Mouse (Mus musculus) E14TG2a.4 (cell line): ENCODE results near the gene Rph3al.
A peak's percentile ranks its signal among the peaks of the same experiment; 100 is the strongest.

Source experiments
- H3K27me3 ChIP-seq: 2 replicates; pipeline ENCODE4 v1.6.1; 2014; ENCODE audit warnings: low read length, control low read depth; ENCODE audit not compliant: insufficient read depth
- H3K36me3 ChIP-seq: 2 replicates; pipeline ENCODE4 v1.6.1; 2014; ENCODE audit warnings: low read length, control low read depth; ENCODE audit not compliant: insufficient read depth
- H3K4me1 ChIP-seq: replicated peaks from 2 replicates; pipeline ENCODE4 v1.6.1; 2014; ENCODE audit warnings: low read depth, low read length, control low read depth
- H3K4me3 ChIP-seq: replicated peaks from 2 replicates; pipeline ENCODE4 v1.5.1; 2014; ENCODE audit warnings: mild to moderate bottlenecking, low read length
- H3K9me3 ChIP-seq: 2 replicates; pipeline ENCODE4 v1.6.1; 2014; ENCODE audit warnings: low read length, control low read depth
- CTCF ChIP-seq: conservative IDR thresholded peaks from 2 replicates; pipeline ENCODE4 v1.5.1; 2014; ENCODE audit warnings: low read length
- NANOG ChIP-seq: IDR thresholded peaks from 2 replicates; pipeline ENCODE4 v1.6.1; 2014; ENCODE audit warnings: borderline replicate concordance, low read length, mixed read lengths
- POU5F1 ChIP-seq: IDR thresholded peaks from 2 replicates; pipeline ENCODE4 v1.6.1; 2014; ENCODE audit warnings: low read length, borderline replicate concordance

Rph3al gene

DNA sequence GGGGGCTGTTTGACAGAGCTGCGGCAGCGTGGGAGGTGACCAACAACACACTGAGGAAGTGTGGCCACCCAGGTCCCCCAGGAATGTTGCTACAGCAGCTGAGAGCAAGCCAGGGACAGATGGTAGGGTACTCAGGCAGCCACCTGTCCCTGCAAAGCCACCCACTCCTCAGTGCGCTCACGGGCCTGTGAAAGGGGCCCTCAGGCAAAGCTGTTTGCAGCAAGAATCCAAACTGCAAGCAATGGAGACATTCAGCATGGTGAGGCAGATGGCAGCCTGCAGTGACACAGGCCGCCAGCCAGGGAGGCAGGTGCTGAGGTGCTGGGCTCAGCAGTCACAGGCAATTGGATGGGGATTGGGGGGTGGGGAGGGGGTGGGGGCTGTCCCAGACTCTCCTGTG is 68.3 kb downstream of the Rph3al start:
- Histone ChIP-seq H3K9me3 (no peaks in the 10 kb centered on the region), H3K4me3 (no peak overlapping the region), H3K4me1 (peaks cover 18% of the 10 kb centered on the region), H3K36me3 (no peaks in the 10 kb centered on the region), H3K27me3 (peaks cover 28% of the 10 kb centered on the region; the same call in 1 of the 2 replicates)
- no peak for TF ChIP-seq NANOG
- no peak for TF ChIP-seq CTCF

DNA sequence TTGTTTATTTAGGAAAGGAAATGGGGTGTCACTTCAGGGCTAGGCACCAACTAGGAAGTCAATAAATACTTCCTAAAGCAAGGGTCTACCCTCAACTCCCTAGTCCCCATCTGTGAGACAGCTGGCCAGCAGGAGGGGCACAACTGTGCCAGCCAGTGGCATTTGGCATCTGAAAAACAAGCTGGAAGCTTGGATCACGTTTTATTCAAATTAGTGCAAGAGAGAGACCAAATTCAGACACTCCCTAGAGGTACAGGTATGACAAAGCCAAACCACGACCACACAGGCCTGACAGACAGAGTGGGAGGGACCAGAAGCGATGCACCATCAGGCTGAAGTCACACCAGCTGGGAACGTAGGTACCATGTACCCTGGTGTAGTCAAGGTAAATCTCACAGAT is 71.4 kb downstream of the Rph3al start:
- Histone ChIP-seq H3K9me3 (no peaks in the 10 kb centered on the region), H3K27me3 (peaks cover 24% of the 10 kb centered on the region; the same call in 1 of the 2 replicates), H3K4me1 (peaks cover 30% of the 10 kb centered on the region), H3K4me3 (no peak overlapping the region), H3K36me3 (no peaks in the 10 kb centered on the region)
- no peak for TF ChIP-seq POU5F1
- no peak for TF ChIP-seq CTCF
- TF ChIP-seq NANOG, result no peak

DNA sequence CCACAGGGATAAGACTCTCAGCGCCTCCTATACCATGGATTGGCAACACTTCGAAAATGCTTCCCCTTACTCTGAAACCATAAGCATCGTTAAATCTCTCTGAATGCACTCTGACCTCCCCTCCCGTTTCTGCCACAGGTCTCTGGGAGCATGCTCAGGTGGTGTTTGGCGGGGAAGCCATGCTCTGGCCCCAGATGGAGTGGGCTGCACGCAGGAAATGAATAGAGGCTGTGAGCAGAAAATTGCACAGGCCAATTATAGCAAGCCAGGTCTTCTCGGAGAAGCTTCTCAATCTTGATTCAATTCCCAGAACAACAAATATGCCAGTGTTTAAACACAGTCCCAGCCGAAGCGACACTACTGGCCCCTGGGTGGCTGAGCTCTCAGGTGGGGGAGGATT is 72.4 kb downstream of the Rph3al start:
- peaks cover 36% of the 10 kb centered on the region for H3K4me1 ChIP-seq
- H3K36me3 ChIP-seq, result no peaks in the 10 kb centered on the region
- no peak for TF ChIP-seq POU5F1
- no peak for TF ChIP-seq NANOG
- no peak for TF ChIP-seq CTCF
- no peaks in the 10 kb centered on the region for H3K9me3 ChIP-seq
- peak overlapping the region; percentile 27; the same call in 1 of the 2 replicates for H3K4me3 ChIP-seq
- peaks cover 21% of the 10 kb centered on the region; the same call in 1 of the 2 replicates for H3K27me3 ChIP-seq

DNA sequence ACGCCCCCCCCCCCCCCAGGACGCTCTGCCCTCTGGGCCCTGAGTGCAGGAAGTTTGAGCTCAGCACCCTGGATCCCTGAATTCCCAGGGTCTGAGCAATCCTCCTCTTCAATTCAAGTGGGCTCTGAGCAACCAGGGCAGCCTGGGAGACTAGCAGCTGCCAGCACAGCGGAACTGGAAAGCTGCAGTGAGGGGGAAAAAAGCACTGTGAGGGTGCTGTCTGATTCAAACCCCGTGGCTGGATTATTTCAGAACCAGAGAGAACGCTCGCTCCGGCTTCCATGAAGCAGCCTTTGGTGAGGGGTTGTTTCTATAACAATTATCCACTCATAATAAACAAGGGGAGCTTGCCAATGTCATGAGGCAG is 73.0 kb downstream of the Rph3al start:
- H3K4me1 ChIP-seq, result peaks cover 34% of the 10 kb centered on the region
- no peaks in the 10 kb centered on the region for H3K36me3 ChIP-seq
- H3K4me3 ChIP-seq, result no peak overlapping the region
- peaks cover 20% of the 10 kb centered on the region; the same call in 1 of the 2 replicates for H3K27me3 ChIP-seq
- TF ChIP-seq NANOG (no peak), POU5F1 (no peak), CTCF (no peak)
- H3K9me3 ChIP-seq, result no peaks in the 10 kb centered on the region

DNA sequence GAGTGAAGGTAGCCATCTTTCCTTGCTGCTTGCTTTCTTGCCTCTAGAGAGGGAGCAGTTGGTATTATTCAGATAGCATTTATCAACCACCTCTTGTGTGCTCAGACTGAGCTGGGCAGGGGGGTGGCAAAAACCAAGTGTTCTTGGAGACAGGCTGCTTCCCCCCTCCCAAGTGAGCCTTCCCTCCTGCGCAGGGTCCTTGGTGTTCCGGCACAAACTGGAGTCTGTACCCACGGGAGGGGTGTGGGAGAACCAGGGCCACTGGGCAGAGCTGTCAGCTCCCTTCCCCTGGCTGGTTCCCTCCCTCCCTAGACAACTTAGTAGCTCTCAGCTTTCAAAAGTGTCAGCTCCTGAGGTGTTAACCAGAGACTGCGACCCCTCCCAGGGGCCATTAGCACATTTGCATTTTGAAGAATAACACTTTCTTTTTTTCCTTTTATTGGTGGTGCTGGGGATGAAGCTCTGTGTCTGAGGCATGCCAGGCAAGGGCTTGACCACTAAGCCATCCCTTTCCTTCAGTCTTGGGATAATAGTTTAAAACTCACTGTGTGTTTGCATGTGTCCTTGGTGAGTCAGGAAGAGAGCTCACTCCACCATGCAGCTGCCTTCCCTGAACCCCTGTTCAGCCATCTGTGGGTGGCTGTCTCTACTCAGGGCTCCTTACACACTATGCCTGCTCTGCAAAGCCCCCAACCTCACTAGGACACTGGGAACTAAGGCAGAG is 73.5 kb downstream of the Rph3al start:
- H3K36me3 ChIP-seq, result no peaks in the 10 kb centered on the region
- H3K4me1 ChIP-seq, result peaks cover 30% of the 10 kb centered on the region
- TF ChIP-seq POU5F1, result no peak
- no peak for TF ChIP-seq CTCF
- no peak for TF ChIP-seq NANOG
- H3K4me3 ChIP-seq, result no peak overlapping the region; the same call in 1 of the 2 replicates
- H3K9me3 ChIP-seq, result no peaks in the 10 kb centered on the region
- peaks cover 18% of the 10 kb centered on the region; the same call in 1 of the 2 replicates for H3K27me3 ChIP-seq

DNA sequence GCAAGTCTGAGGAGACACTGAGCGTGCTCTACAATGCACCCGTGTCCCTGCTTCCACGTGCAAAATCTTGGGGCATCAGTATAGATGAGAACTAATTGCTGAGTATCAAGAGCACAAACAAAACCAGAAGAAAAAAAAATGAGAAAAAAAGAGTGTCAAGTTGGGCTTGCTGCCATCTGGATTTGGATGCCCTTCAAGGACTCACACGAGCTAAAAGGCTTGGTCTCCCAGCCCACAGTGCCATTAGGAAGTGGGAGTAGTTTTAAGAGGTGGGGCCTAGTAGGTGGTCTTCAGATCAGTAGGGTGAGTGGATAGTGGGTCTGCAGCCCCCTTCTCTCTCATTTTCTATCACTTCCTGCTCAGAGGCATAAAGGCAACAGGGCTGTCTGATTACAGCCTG is 75.8 kb downstream of the Rph3al start:
- peaks cover 30% of the 10 kb centered on the region for H3K4me1 ChIP-seq
- no peak overlapping the region for H3K4me3 ChIP-seq
- TF ChIP-seq NANOG (no peak), POU5F1 (no peak), CTCF (no peak)

DNA sequence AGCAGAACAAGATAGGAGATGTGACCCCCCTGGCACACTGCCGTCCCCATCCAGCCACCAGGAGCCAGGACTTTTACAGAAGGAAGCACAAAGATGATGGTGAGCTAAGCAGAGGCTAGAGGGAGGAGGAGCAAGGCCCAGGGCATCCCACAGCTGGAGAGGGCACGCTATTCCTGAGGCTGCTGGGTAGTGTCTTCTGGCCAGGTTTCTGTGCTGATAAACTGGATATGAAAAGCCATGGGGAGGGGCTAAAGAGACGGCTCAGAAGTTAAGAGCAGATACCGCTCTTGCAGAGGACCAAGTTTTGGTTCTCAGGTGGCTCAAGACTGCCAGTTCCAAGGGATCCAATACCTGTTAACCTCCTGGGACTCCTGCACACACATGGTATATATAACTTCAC is 76.6 kb downstream of the Rph3al start:
- Histone ChIP-seq H3K4me1 (peaks cover 30% of the 10 kb centered on the region), H3K4me3 (no peak overlapping the region), H3K36me3 (no peaks in the 10 kb centered on the region), H3K9me3 (no peaks in the 10 kb centered on the region), H3K27me3 (peaks cover 15% of the 10 kb centered on the region; the same call in 1 of the 2 replicates)
- TF ChIP-seq POU5F1 (no peak), CTCF (no peak), NANOG (no peak)

More for the DNA sequence above, 75.8 kb downstream of the Rph3al start:
- Histone ChIP-seq H3K9me3 (no peaks in the 10 kb centered on the region), H3K36me3 (no peaks in the 10 kb centered on the region), H3K27me3 (peaks cover 18% of the 10 kb centered on the region; the same call in 1 of the 2 replicates)

DNA sequence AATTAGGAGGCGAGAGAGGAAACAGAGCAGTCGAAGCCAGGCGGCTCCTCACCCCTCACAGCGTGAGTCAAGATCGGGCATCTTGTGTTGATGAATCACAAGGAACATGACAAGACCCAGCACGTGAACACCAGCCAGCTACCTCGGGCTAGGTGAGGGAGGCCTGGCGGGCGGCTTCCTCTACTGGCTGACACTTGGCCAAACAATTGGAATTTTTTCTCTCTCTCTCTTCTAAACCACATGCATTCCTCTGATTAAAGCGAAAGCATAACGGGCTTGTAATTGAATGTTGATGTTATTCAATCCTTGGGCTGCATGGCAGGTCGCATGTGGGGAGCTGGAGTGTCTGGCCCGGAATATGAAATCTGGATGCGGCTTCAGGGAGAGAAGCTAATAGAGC is 77.0 kb downstream of the Rph3al start:
- peaks cover 30% of the 10 kb centered on the region for H3K4me1 ChIP-seq
- H3K9me3 ChIP-seq, result no peaks in the 10 kb centered on the region
- no peak for TF ChIP-seq POU5F1
- TF ChIP-seq NANOG, result no peak
- no peak for TF ChIP-seq CTCF
- H3K36me3 ChIP-seq, result no peaks in the 10 kb centered on the region
- H3K27me3 ChIP-seq, result peaks cover 15% of the 10 kb centered on the region; the same call in 1 of the 2 replicates
- H3K4me3 ChIP-seq, result no peak overlapping the region

DNA sequence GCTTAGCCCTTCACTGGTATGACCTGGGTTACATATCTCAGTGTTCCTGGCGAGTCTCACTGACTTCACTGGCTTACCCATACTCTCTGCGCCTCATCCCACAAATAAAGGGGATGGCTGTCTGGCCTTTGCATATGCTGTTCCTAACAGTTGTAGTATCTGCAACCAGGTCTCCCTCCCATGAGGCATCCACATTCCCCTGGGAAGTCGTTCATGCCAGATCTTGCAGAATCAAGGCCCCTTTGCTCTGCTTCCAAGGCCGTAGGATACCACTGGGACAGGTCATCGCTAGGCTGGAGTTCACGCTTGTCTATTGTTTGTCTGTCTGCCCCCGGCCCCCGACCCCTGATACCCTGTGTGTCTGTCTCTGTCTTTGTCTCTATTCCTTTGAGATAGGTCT is 78.8 kb downstream of the Rph3al start:
- H3K36me3 ChIP-seq, result no peaks in the 10 kb centered on the region
- H3K4me1 ChIP-seq, result peaks cover 13% of the 10 kb centered on the region
- H3K27me3 ChIP-seq, result peaks cover 23% of the 10 kb centered on the region; the same call in 1 of the 2 replicates
- no peaks in the 10 kb centered on the region for H3K9me3 ChIP-seq
- H3K4me3 ChIP-seq, result no peak overlapping the region
- TF ChIP-seq POU5F1 (no peak), NANOG (no peak), CTCF (no peak)
